Mouse (Mus musculus) embryonic facial prominence, embryonic 13.5 days (tissue): Measurements from ENCODE around the gene Nckipsd. TPM values are rescaled to one million over a fixed set of nuclear protein-coding genes. Genes with fewer than 3 reads are reported as not detected.
A peak's percentile ranks its signal among the peaks of the same experiment; 100 is the strongest.

Source experiments
- ATAC-seq: fragments of 200-750 bp; cut with Nextera tagmentation; 2 replicates; pipeline ENCODE4 v1.8.0; 2017; ENCODE audit warnings: low read depth; ENCODE audit not compliant: insufficient number of reproducible peaks, insufficient read depth, low FRiP score, low TSS enrichment
- H3K27ac ChIP-seq: fragments of 300-500 bp; sonication (generic); 2 replicates; pipeline ENCODE4 v1.5.1; 2015; ENCODE audit warnings: moderate library complexity, mild to moderate bottlenecking, inconsistent platforms
- H3K27me3 ChIP-seq: fragments of 300-500 bp; sonication (generic); 2 replicates; pipeline ENCODE4 v1.6.1; 2015; ENCODE audit warnings: mild to moderate bottlenecking, inconsistent platforms
- H3K36me3 ChIP-seq: fragments of 300-500 bp; sonication (generic); 2 replicates; pipeline ENCODE4 v1.6.1; 2015; ENCODE audit warnings: mild to moderate bottlenecking, inconsistent platforms
- H3K4me1 ChIP-seq: fragments of 300-500 bp; sonication (generic); 2 replicates; pipeline ENCODE4 v1.6.1; 2015; ENCODE audit warnings: inconsistent platforms
- H3K4me2 ChIP-seq: fragments of 300-500 bp; sonication (generic); 2 replicates; pipeline ENCODE4 v1.6.1; 2015; ENCODE audit warnings: moderate library complexity, mild to moderate bottlenecking, inconsistent platforms
- H3K4me3 ChIP-seq: fragments of 300-500 bp; sonication (generic); 2 replicates; pipeline ENCODE4 v1.5.1; 2015; ENCODE audit warnings: mild to moderate bottlenecking, inconsistent platforms
- H3K9ac ChIP-seq: fragments of 300-500 bp; sonication (generic); 2 replicates; pipeline ENCODE4 v1.6.1; 2015; ENCODE audit warnings: mild to moderate bottlenecking, inconsistent platforms
- H3K9me3 ChIP-seq: fragments of 300-500 bp; sonication (generic); 2 replicates; pipeline ENCODE4 v1.6.1; 2016; ENCODE audit warnings: inconsistent platforms
- WGBS: fragments of 180-500 bp; shearing (Covaris S2); methylation state at CpG from one replicate; pipeline ENCODE4 v1.1.7; 2015; ENCODE audit warnings: mixed read lengths; 5-methylcytosine and 5-hydroxymethylcytosine counted together
- polyA plus RNA-seq: library from polyadenylated mRNA; unstranded; fragments of >200 nt; fragmentation: Nextera tagmentation; extraction: Ambion mirVana; gene quantifications from 2 replicates; pipeline ENCODE4 v1.2.1, GENCODE M21; 2015

Gene Nckipsd
- polyA plus RNA-seq, 1 experiment from 2014 or later: 21.5 TPM

GRCm38 (mm10) chr9:108825820-108826699, 17.9 kb downstream of the Nckipsd start, which contains the start of gene Celsr3:
Gene Celsr3, plus strand, starts transcription at chr9:108826320.
- Histone ChIP-seq H3K4me2 (peak within 1 kb of the TSS; percentile 84), H3K4me3 (peak within 1 kb of the TSS; percentile 47), H3K9me3 (no peaks in the 10 kb centered on the region), H3K36me3 (no peaks in the 10 kb centered on the region), H3K9ac (peak within 1 kb of the TSS; percentile 54; the same call in 1 of the 2 replicates), H3K27ac (no peak within 1 kb of the TSS), H3K27me3 (peaks cover 89% of the 10 kb centered on the region), H3K4me1 (peaks cover 21% of the 10 kb centered on the region)
- 2% methylated on average over 57 of the region's 70 CpGs for WGBS
- peak; percentile 54 for ATAC-seq

- no peak for ATAC-seq
Measured at GRCm38 (mm10) chr9:108826700-108827340, 18.7 kb downstream of the Nckipsd start.

GRCm38 (mm10) chr9:108827454-108827853, 19.3 kb downstream of the Nckipsd start:
- Histone ChIP-seq H3K27ac (no peak overlapping the region), H3K4me3 (peak overlapping the region; percentile 47), H3K4me1 (peaks cover 30% of the 10 kb centered on the region), H3K4me2 (peak overlapping the region; percentile 84), H3K9ac (peak overlapping the region; percentile 54; the same call in 1 of the 2 replicates), H3K36me3 (no peaks in the 10 kb centered on the region), H3K27me3 (peaks cover 100% of the 10 kb centered on the region), H3K9me3 (no peaks in the 10 kb centered on the region)
- 20% methylated on average over 34 of the region's 34 CpGs for WGBS
- ATAC-seq: no peak

More at GRCm38 (mm10) chr9:108826700-108827340, 18.7 kb downstream of the Nckipsd start:
- Histone ChIP-seq H3K36me3 (no peaks in the 10 kb centered on the region), H3K4me3 (peak overlapping the region; percentile 47), H3K27me3 (peaks cover 97% of the 10 kb centered on the region), H3K27ac (no peak overlapping the region), H3K4me2 (peak overlapping the region; percentile 84), H3K9ac (peak overlapping the region; percentile 54; the same call in 1 of the 2 replicates), H3K9me3 (no peaks in the 10 kb centered on the region), H3K4me1 (peaks cover 26% of the 10 kb centered on the region)
- WGBS: 3% methylated on average over 39 of the region's 39 CpGs

GRCm38 (mm10) chr9:108827906-108828305, 19.7 kb downstream of the Nckipsd start:
- H3K9ac ChIP-seq: no peak overlapping the region
- WGBS: 65% methylated on average over 18 of the region's 18 CpGs
- no peak overlapping the region for H3K27ac ChIP-seq
- H3K27me3 ChIP-seq: peaks cover 100% of the 10 kb centered on the region
- H3K9me3 ChIP-seq: no peaks in the 10 kb centered on the region
- peaks cover 35% of the 10 kb centered on the region for H3K4me1 ChIP-seq
- 0 out of 2 replicates have a peak overlapping the region, but pooled peaks have one; percentile 47 for H3K4me3 ChIP-seq
- no peaks in the 10 kb centered on the region for H3K36me3 ChIP-seq
- peak overlapping the region; percentile 84; the same call in 1 of the 2 replicates for H3K4me2 ChIP-seq
- no peak for ATAC-seq

- Histone ChIP-seq H3K4me3 (peak overlapping the region; percentile 50), H3K27ac (no peak overlapping the region), H3K9me3 (no peaks in the 10 kb centered on the region), H3K36me3 (no peaks in the 10 kb centered on the region), H3K9ac (peak overlapping the region; percentile 16; the same call in 1 of the 2 replicates), H3K4me2 (peak overlapping the region; percentile 98), H3K4me1 (peaks cover 22% of the 10 kb centered on the region), H3K27me3 (peaks cover 73% of the 10 kb centered on the region)
- ATAC-seq: no peak
- 7% methylated on average over 23 of the region's 23 CpGs for WGBS
Measured at GRCm38 (mm10) chr9:108831637-108832036, 23.5 kb downstream of the Nckipsd start.

- Histone ChIP-seq H3K9me3 (no peaks in the 10 kb centered on the region), H3K9ac (0 out of 2 replicates have a peak overlapping the region, but pooled peaks have one; percentile 16), H3K36me3 (no peaks in the 10 kb centered on the region), H3K4me3 (peak overlapping the region; percentile 50), H3K4me1 (peaks cover 17% of the 10 kb centered on the region), H3K4me2 (peak overlapping the region; percentile 98), H3K27me3 (peaks cover 64% of the 10 kb centered on the region), H3K27ac (no peak overlapping the region)
- ATAC-seq: peak; percentile 91
- 4% methylated on average over 46 of the region's 46 CpGs for WGBS
Measured at GRCm38 (mm10) chr9:108832390-108833108, 24.4 kb downstream of the Nckipsd start.

GRCm38 (mm10) chr9:108842989-108843388, 34.8 kb downstream of the Nckipsd start:
- Histone ChIP-seq H3K9me3 (no peaks in the 10 kb centered on the region), H3K4me2 (peak overlapping the region; percentile 46), H3K27me3 (peaks cover 20% of the 10 kb centered on the region), H3K36me3 (no peaks in the 10 kb centered on the region), H3K4me3 (peak overlapping the region; percentile 16; the same call in 1 of the 2 replicates), H3K9ac (0 out of 2 replicates have a peak overlapping the region, but pooled peaks have one; percentile 27), H3K27ac (no peak overlapping the region), H3K4me1 (peaks cover 9% of the 10 kb centered on the region; the same call in 1 of the 2 replicates)
- no peak for ATAC-seq
- WGBS: 17% methylated on average over 14 of the region's 14 CpGs

- Histone ChIP-seq H3K9ac (no peak overlapping the region), H3K27ac (no peak overlapping the region), H3K9me3 (no peaks in the 10 kb centered on the region), H3K4me3 (no peak overlapping the region), H3K4me2 (no peak overlapping the region), H3K27me3 (peaks cover 20% of the 10 kb centered on the region), H3K4me1 (peaks cover 9% of the 10 kb centered on the region; the same call in 1 of the 2 replicates), H3K36me3 (no peaks in the 10 kb centered on the region)
- 64% methylated on average over 5 of the region's 5 CpGs for WGBS
- ATAC-seq: no peak
Measured at GRCm38 (mm10) chr9:108845390-108845789, 37.2 kb downstream of the Nckipsd start.

GRCm38 (mm10) chr9:108847374-108847773, 39.2 kb downstream of the Nckipsd start:
- Histone ChIP-seq H3K4me2 (no peak overlapping the region), H3K27ac (no peak overlapping the region), H3K4me1 (peaks cover 14% of the 10 kb centered on the region; the same call in 1 of the 2 replicates), H3K9ac (no peak overlapping the region), H3K4me3 (no peak overlapping the region), H3K36me3 (no peaks in the 10 kb centered on the region), H3K27me3 (peaks cover 16% of the 10 kb centered on the region), H3K9me3 (no peaks in the 10 kb centered on the region)
- no peak for ATAC-seq
- 79% methylated on average over 4 of the region's 4 CpGs for WGBS

GRCm38 (mm10) chr9:108848419-108848818, 40.3 kb downstream of the Nckipsd start:
- Histone ChIP-seq H3K4me1 (peaks cover 11% of the 10 kb centered on the region), H3K9me3 (no peaks in the 10 kb centered on the region), H3K9ac (no peak overlapping the region), H3K27ac (no peak overlapping the region), H3K4me3 (no peak overlapping the region), H3K27me3 (peaks cover 5% of the 10 kb centered on the region; the same call in 1 of the 2 replicates), H3K36me3 (no peaks in the 10 kb centered on the region), H3K4me2 (no peak overlapping the region)
- ATAC-seq: no peak
- WGBS: 73% methylated on average over 17 of the region's 17 CpGs

- peak within 1 kb of the TSS; percentile 91 for H3K27ac ChIP-seq
- no peaks in the 10 kb centered on the region for H3K27me3 ChIP-seq
- peak within 1 kb of the TSS; percentile 87 for H3K4me3 ChIP-seq
- H3K9me3 ChIP-seq: no peaks in the 10 kb centered on the region
- ATAC-seq: no peak
- H3K36me3 ChIP-seq: peaks cover 20% of the 10 kb centered on the region
- peak within 1 kb of the TSS; percentile 77 for H3K4me2 ChIP-seq
- H3K9ac ChIP-seq: peak within 1 kb of the TSS; percentile 83
- H3K4me1 ChIP-seq: peaks cover 26% of the 10 kb centered on the region
- 84% methylated on average over 3 of the region's 3 CpGs for WGBS
Measured at GRCm38 (mm10) chr9:108852976-108853375, 44.8 kb downstream of the Nckipsd start, which contains the start of gene Slc26a6. Gene Slc26a6, plus strand, starts transcription at chr9:108853283.
